Mouse (Mus musculus) MEL-GATA-1-ER (cell line): Measurements from ENCODE around the gene Cisd1.
"Not testable (repeated sequence)": the region's sequence is repeated elsewhere in the genome, so short reads cannot be mapped to it uniquely, and the experiment has no call there.

Experiments used
- DNase-seq: peaks from one replicate; pipeline ENCODE4 v3.0.0-alpha.2; 2012; ENCODE audit warnings: low read depth; ENCODE audit errors: extremely low read depth

Gene Cisd1

GRCm38 (mm10) chr10:71344579-71345143 lies at the start of gene Cisd1:
Cisd1 (minus strand) TSS chr10:71344954.
- DNase-seq, result peak; percentile 71

GRCm38 (mm10) chr10:71389311-71389710 lies 44.6 kb upstream of the Cisd1 start:
- DNase-seq, result no peak

- DNase-seq, result no peak
These were observed 39.6 kb upstream of the Cisd1 start for GRCm38 (mm10) chr10:71384159-71385044.

GRCm38 (mm10) chr10:71383552-71383924 lies 38.8 kb upstream of the Cisd1 start:
- not testable (repeated sequence) for DNase-seq

GRCm38 (mm10) chr10:71382858-71383551 lies 38.3 kb upstream of the Cisd1 start:
- no peak for DNase-seq

GRCm38 (mm10) chr10:71382109-71382508 lies 37.4 kb upstream of the Cisd1 start:
- DNase-seq, result no peak

- DNase-seq, result no peak
These were observed 36.8 kb upstream of the Cisd1 start for GRCm38 (mm10) chr10:71381471-71382033.

- DNase-seq, result no peak
These were observed 35.7 kb upstream of the Cisd1 start for GRCm38 (mm10) chr10:71380406-71380805.

GRCm38 (mm10) chr10:71376014-71376413 lies 31.3 kb upstream of the Cisd1 start:
- DNase-seq, result no peak

- no peak for DNase-seq
These were observed 29.0 kb upstream of the Cisd1 start for GRCm38 (mm10) chr10:71373706-71374105.

GRCm38 (mm10) chr10:71371881-71372280 lies 27.1 kb upstream of the Cisd1 start:
- no peak for DNase-seq

GRCm38 (mm10) chr10:71369466-71369865 lies 24.7 kb upstream of the Cisd1 start:
- no peak for DNase-seq

GRCm38 (mm10) chr10:71368128-71368940 lies 23.6 kb upstream of the Cisd1 start:
- no peak for DNase-seq

GRCm38 (mm10) chr10:71363858-71364257 lies 19.1 kb upstream of the Cisd1 start:
- no peak for DNase-seq

- DNase-seq, result no peak
These were observed 18.7 kb upstream of the Cisd1 start for GRCm38 (mm10) chr10:71363440-71363839.

- DNase-seq, result no peak
These were observed 17.2 kb upstream of the Cisd1 start for GRCm38 (mm10) chr10:71361836-71362562.

- DNase-seq, result no peak
These were observed 16.3 kb upstream of the Cisd1 start for GRCm38 (mm10) chr10:71361044-71361443.

GRCm38 (mm10) chr10:71354947-71355346 lies 10.2 kb upstream of the Cisd1 start:
- DNase-seq, result no peak

- no peak for DNase-seq
These were observed 9.1 kb upstream of the Cisd1 start for GRCm38 (mm10) chr10:71353850-71354249.

- DNase-seq, result no peak
These were observed 6.5 kb upstream of the Cisd1 start for GRCm38 (mm10) chr10:71351301-71351700.
